10 mouse cellular contexts compared by ENCODE assay signal in genomic region chr10:88708671-88709523, GRCm38 (mm10). TPM values are rescaled to one million over a fixed set of nuclear protein-coding genes. Genes with fewer than 3 reads are reported as not detected.
A peak's percentile ranks its signal among the peaks of the same experiment; 100 is the strongest.
DNase-seq lines count a peak whose midpoint lies in the region; ATAC-seq and TF ChIP-seq lines count a peak whose summit lies in the region.
"Had no signal": no experiment of that assay in that cellular context is flagged by ENCODE, and none has a peak within 500 bp of the region (broad histone marks: within the 10 kb centered on the region; RNA-seq: fewer than 3 reads in every experiment).

No protein-coding gene starts in this region.

- H3K27me3 ChIP-seq in neural tube, embryonic 11.5 days (ENCODE audit: control insufficient read depth, insufficient read depth, low read length): no peaks in the 10 kb centered on the region
- H3K27me3 ChIP-seq in neural tube, embryonic 15.5 days (replicated peaks): no peaks in the 10 kb centered on the region
- no peaks in the 10 kb centered on the region for H3K27me3 ChIP-seq in Patski
- no peaks in the 10 kb centered on the region for H3K27me3 ChIP-seq in splenic B cell, adult 2 months (ENCODE audit: control insufficient read depth, insufficient read depth, low read length, poor library complexity, severe bottlenecking)
- H3K27me3 ChIP-seq: intestine, embryonic 15.5 days; lung, embryonic 15.5 days had no signal

- no peak overlapping the region for H3K27ac ChIP-seq in neural tube, embryonic 11.5 days (ENCODE audit: low read depth, low read length)
- no peak overlapping the region for H3K27ac ChIP-seq in neural tube, embryonic 15.5 days (replicated peaks)
- H3K27ac ChIP-seq: intestine, embryonic 15.5 days; lung, embryonic 15.5 days had no signal

- CTCF ChIA-PET in Patski (lab: Charles Lee): interaction anchor here (1.0 kb wide), 1 partner anchor 123 kb away, joined by 3 read pairs; no protein-coding TSS in a partner anchor

- H3K9me3 ChIP-seq in neural tube, embryonic 11.5 days (ENCODE audit: control insufficient read depth, low read length): no peaks in the 10 kb centered on the region
- H3K9me3 ChIP-seq in neural tube, embryonic 15.5 days (replicated peaks): no peaks in the 10 kb centered on the region
- H3K9me3 ChIP-seq: intestine, embryonic 15.5 days; lung, embryonic 15.5 days had no signal

- in situ Hi-C loops in Patski (cut with MboI; ENCODE audit: low pct_unique_long_range_greater_than_20kb): no loop called here

- no peak overlapping the region for H3K9ac ChIP-seq in neural tube, embryonic 11.5 days (ENCODE audit: low read length)
- no peak overlapping the region for H3K9ac ChIP-seq in neural tube, embryonic 15.5 days (replicated peaks)
- H3K9ac ChIP-seq: intestine, embryonic 15.5 days; lung, embryonic 15.5 days had no signal

- POLR2A ChIA-PET in Patski (lab: Charles Lee): interaction anchor here (0.6 kb wide), 1 partner anchor 167 kb away, joined by 3 read pairs; no protein-coding TSS in a partner anchor

- H3K4me1 ChIP-seq in neural tube, embryonic 11.5 days (ENCODE audit: control insufficient read depth, insufficient read depth, low read length): no peaks in the 10 kb centered on the region
- H3K4me1 ChIP-seq in neural tube, embryonic 15.5 days: no peaks in the 10 kb centered on the region
- H3K4me1 ChIP-seq: intestine, embryonic 15.5 days; lung, embryonic 15.5 days had no signal

- no peak overlapping the region for H3K4me2 ChIP-seq in neural tube, embryonic 11.5 days (ENCODE audit: low read depth)
- H3K4me2 ChIP-seq in neural tube, embryonic 15.5 days: no peak overlapping the region
- H3K4me2 ChIP-seq: intestine, embryonic 15.5 days; lung, embryonic 15.5 days had no signal

- H3K36me3 ChIP-seq in neural tube, embryonic 11.5 days (ENCODE audit: control insufficient read depth, insufficient read depth, low read length): no peaks in the 10 kb centered on the region
- no peaks in the 10 kb centered on the region for H3K36me3 ChIP-seq in neural tube, embryonic 15.5 days
- H3K36me3 ChIP-seq in splenic B cell, adult 2 months (ENCODE audit: control insufficient read depth, insufficient read depth, low read length, poor library complexity, severe bottlenecking): no peaks in the 10 kb centered on the region
- H3K36me3 ChIP-seq: intestine, embryonic 15.5 days; lung, embryonic 15.5 days had no signal

- DNase-seq in neural tube, embryonic 11.5 days (ENCODE audit: low spot score): peak; percentile 39
- DNase-seq in Patski (ENCODE audit: low read depth, low spot score): no peak
- peak; percentile 51 to 75 for DNase-seq in layer of hippocampus, adult 18-20 months (ENCODE audit: low spot score in 2 of 2)
- peak; percentile 23 for DNase-seq in splenic B cell, adult 2 months (ENCODE audit: low read depth, low spot score)
- no peak for DNase-seq in yolk sac, embryonic 10.5 days (ENCODE audit: low spot score)
- DNase-seq in cerebellum, postnatal 36 days: no peak
- DNase-seq: cerebellum, adult 11 months had no signal

- no peak for TF ChIP-seq CTCF in Patski (IDR thresholded peaks at IDR 0.05)

- 62% methylated on average over 10 of the region's 10 CpGs for WGBS in neural tube, embryonic 11.5 days
- 63% methylated on average over 10 of the region's 10 CpGs for WGBS in neural tube, embryonic 15.5 days

- ATAC-seq in neural tube, embryonic 11.5 days (ENCODE audit: insufficient read depth, low FRiP score, low TSS enrichment): no peak
- no peak for ATAC-seq in neural tube, embryonic 15.5 days (ENCODE audit: low FRiP score)
- ATAC-seq in Patski: peak; percentile 51
- ATAC-seq: intestine, embryonic 15.5 days had no signal

- H3K4me3 ChIP-seq in neural tube, embryonic 11.5 days (ENCODE audit: low read depth, low read length): no peak overlapping the region
- H3K4me3 ChIP-seq in neural tube, embryonic 15.5 days (replicated peaks): no peak overlapping the region
- H3K4me3 ChIP-seq: intestine, embryonic 15.5 days; lung, embryonic 15.5 days had no signal

RNA-seq across cellular contexts. Expression of gene Arl1, which starts 21.8 kb away (rescaled TPM):
- polyA plus RNA-seq in neural tube, embryonic 11.5 days (2014; fragmentation: Nextera tagmentation; extraction: Ambion mirVana): 161 and 166 TPM in 2 replicates
- 162 and 164 TPM in 2 replicates for polyA plus RNA-seq in neural tube, embryonic 15.5 days (2015; fragmentation: Nextera tagmentation; extraction: Ambion mirVana)
- 135 TPM for polyA plus RNA-seq in Patski (2021)
- total RNA-seq in layer of hippocampus, adult 18-20 months (2021): 100 to 1,000 TPM; 136 to 138 TPM

RNA-seq across cellular contexts. Expression of gene Spic, which starts 24.1 kb away (rescaled TPM):
- polyA plus RNA-seq in neural tube, embryonic 11.5 days (2014; fragmentation: Nextera tagmentation; extraction: Ambion mirVana): not detected in 2 replicates
- polyA plus RNA-seq in neural tube, embryonic 15.5 days (2015; fragmentation: Nextera tagmentation; extraction: Ambion mirVana): 0.74 TPM in 1 of 2 replicates, not detected in the other
- not detected for polyA plus RNA-seq in Patski (2021)
- total RNA-seq in layer of hippocampus, adult 18-20 months (2021): not detected

Comparison
In these comparisons a context has a peak if more than half of its experiments do, and no peak if none do; other contexts are left out.
1. DNase-seq: peak in neural tube, embryonic 11.5 days (single experiment), layer of hippocampus, adult 18-20 months (2 of 2) and splenic B cell, adult 2 months (single experiment); none in Patski (single experiment), yolk sac, embryonic 10.5 days (single experiment) and cerebellum, postnatal 36 days (0 of 2).